Mouse (Mus musculus): ENCODE data around the gene Tiam1.

DNA sequence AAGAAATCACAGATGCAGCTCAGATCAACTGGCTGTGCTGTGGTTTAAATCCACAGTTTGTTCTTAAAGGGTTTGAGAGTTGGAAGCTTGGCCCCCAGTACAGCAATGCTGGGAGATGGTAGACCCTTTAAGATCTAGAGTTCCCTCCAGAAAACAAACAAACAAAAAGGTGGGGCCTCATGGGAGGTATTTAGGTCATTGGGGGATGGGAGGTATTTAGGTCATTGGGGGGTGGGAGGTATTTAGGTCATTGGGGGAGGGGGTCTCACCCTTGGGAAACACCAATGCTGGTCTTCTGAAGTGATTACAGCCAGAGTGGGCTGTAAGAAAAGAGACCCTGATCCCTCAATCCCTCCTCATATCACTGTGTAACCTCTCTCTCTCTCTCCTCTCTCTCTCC lies 257.0 kb downstream of the Tiam1 start:
- TF ChIP-seq CTCF (IDR thresholded peaks at IDR 0.05; ENCODE audit: low read depth, low read length) (no peak), GATA2 (IDR thresholded peaks at IDR 0.05; ENCODE audit: borderline replicate concordance, low read depth, low read length) (no peak), TAL1 (conservative IDR thresholded peaks at IDR 0.05; ENCODE audit: low read depth, low read length) (no peak)
